Comparison of ENCODE assay signal across 14 mouse cellular contexts in the genomic region with DNA sequence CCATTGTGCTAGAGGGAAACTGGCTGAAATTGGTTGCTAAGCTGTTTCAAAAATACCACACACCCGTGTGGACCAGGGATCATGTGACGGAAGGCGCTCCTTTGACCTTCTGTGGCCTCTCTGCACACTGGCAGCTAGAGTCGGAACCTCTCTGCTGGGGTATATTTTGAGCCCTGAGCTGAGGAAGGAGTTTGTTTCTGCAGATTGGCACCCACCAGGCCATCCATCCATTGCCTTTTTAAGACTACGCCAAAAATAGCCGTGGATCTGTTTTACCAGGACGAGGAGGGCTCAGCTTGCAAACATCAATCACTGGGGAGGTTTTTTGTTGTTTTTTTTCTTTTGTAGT. TPM values are rescaled to one million over a fixed set of nuclear protein-coding genes. Genes with fewer than 3 reads are reported as not detected.
DNase-seq lines count a peak whose midpoint lies in the region; ATAC-seq and TF ChIP-seq lines count a peak whose summit lies in the region.
"Had no signal": no experiment of that assay in that cellular context is flagged by ENCODE, and none has a peak within 500 bp of the region (broad histone marks: within the 10 kb centered on the region; RNA-seq: fewer than 3 reads in every experiment).

No protein-coding gene starts in this region.

- H3K9me3 ChIP-seq in heart, embryonic 15.5 days (replicated peaks) = no peaks in the 10 kb centered on the region
- H3K9me3 ChIP-seq: intestine, embryonic 15.5 days; liver, embryonic 13.5 days; stomach, embryonic 15.5 days had no signal

- H3K27me3 ChIP-seq in heart, embryonic 15.5 days = no peaks in the 10 kb centered on the region
- H3K27me3 ChIP-seq in myocyte (ENCODE audit: control insufficient read depth, insufficient read depth, insufficient read length) = no peaks in the 10 kb centered on the region
- H3K27me3 ChIP-seq: intestine, embryonic 15.5 days; liver, embryonic 13.5 days; stomach, embryonic 15.5 days had no signal

- peak overlapping the region; percentile 84 for H3K27ac ChIP-seq in heart, embryonic 15.5 days
- H3K27ac ChIP-seq: intestine, embryonic 15.5 days; liver, embryonic 13.5 days; stomach, embryonic 15.5 days had no signal

- H3K4me3 ChIP-seq in heart, embryonic 15.5 days = no peak overlapping the region
- H3K4me3 ChIP-seq in myocyte = no peak overlapping the region
- H3K4me3 ChIP-seq: intestine, embryonic 15.5 days; liver, embryonic 13.5 days; stomach, embryonic 15.5 days had no signal

- TF ChIP-seq POLR2A in myocyte (IDR thresholded peaks at IDR 0.05; ENCODE audit: insufficient read length, low read depth) = no peak

- H3K4me2 ChIP-seq in heart, embryonic 15.5 days = peak overlapping the region; percentile 28
- no peak overlapping the region for H3K4me2 ChIP-seq in myocyte (ENCODE audit: low read depth)
- H3K4me2 ChIP-seq: intestine, embryonic 15.5 days; liver, embryonic 13.5 days; stomach, embryonic 15.5 days had no signal

- no peak overlapping the region for H3ac ChIP-seq in myocyte (ENCODE audit: control insufficient read depth, insufficient read length)

- ATAC-seq in heart, embryonic 15.5 days (replicated peaks; ENCODE audit: insufficient number of reproducible peaks, insufficient read depth, low FRiP score, low read depth) = peak; percentile 62
- ATAC-seq: forebrain, embryonic 14.5 days; intestine, embryonic 15.5 days had no signal

- H3K4me1 ChIP-seq in heart, embryonic 15.5 days (replicated peaks) = peaks cover 84% of the 10 kb centered on the region

- H3K36me3 ChIP-seq in heart, embryonic 15.5 days = peaks cover 18% of the 10 kb centered on the region
- H3K36me3 ChIP-seq in myocyte (ENCODE audit: control insufficient read depth, insufficient read depth) = peaks cover 9% of the 10 kb centered on the region

- peak overlapping the region; percentile 10; the same call in 1 of the 2 replicates for H3K9ac ChIP-seq in heart, embryonic 15.5 days
- H3K9ac ChIP-seq: intestine, embryonic 15.5 days; liver, embryonic 13.5 days; stomach, embryonic 15.5 days had no signal

- peaks cover 66% of the 10 kb centered on the region for H3K79me2 ChIP-seq in myocyte (ENCODE audit: control insufficient read depth, insufficient read depth)

- 33% methylated on average over 7 of the region's 7 CpGs for WGBS in heart, embryonic 15.5 days

- DNase-seq in layer of hippocampus, adult 9-11 months = peak; percentile 60
- no peak for DNase-seq in layer of hippocampus, postnatal 36 days
- DNase-seq in gastrocnemius, postnatal 25 days = peak; percentile 80
- DNase-seq in urinary bladder, postnatal 14 days (ENCODE audit: low spot score) = no peak
- no peak for DNase-seq in thymus, postnatal 14 days
- DNase-seq: adrenal gland, adult 8-10 months; liver, embryonic 13.5 days; lung, postnatal 36 days; right cerebral cortex, postnatal 14 days had no signal

TF ChIP-seq in myocyte, 11 proteins besides CTCF, POLR2A, EP300 and RAD21:
- TF ChIP-seq POLR2AphosphoS2 (IDR thresholded peaks at IDR 0.05; ENCODE audit: insufficient read length, low read depth) (no peak), MYOD1 (IDR thresholded peaks at IDR 0.05; ENCODE audit: control insufficient read depth in 1 of 3, insufficient read length in 2 of 3, low read depth in 2 of 3) (no peak), USF1 (IDR thresholded peaks at IDR 0.05; ENCODE audit: low read depth) (peak; percentile 40), TCF12 (IDR thresholded peaks at IDR 0.05; ENCODE audit: insufficient read depth, poor library complexity, severe bottlenecking) (no peak)
TF ChIP-seq in myocyte: peak in this region for 1.

RNA-seq across cellular contexts. Expression of a gene that starts 49.9 kb away (rescaled TPM):
- 100 to 1,000 TPM; 417 to 423 TPM for total RNA-seq in layer of hippocampus, postnatal 36 days (2021)
- 100 to 1,000 TPM; 472 to 500 TPM for total RNA-seq in gastrocnemius, postnatal 25 days (2021)
- polyA plus RNA-seq in heart, embryonic 15.5 days (2015; fragmentation: Nextera tagmentation; extraction: Ambion mirVana) = 363 and 375 TPM in 2 replicates
- polyA plus RNA-seq in myocyte (2012; fragmentation: generic; extraction: Trizol) = 247 TPM

Comparison
In these comparisons a context has a peak if more than half of its experiments do, and no peak if none do; other contexts are left out.
1. DNase-seq: peak in layer of hippocampus, adult 9-11 months (single experiment) and gastrocnemius, postnatal 25 days (single experiment); none in layer of hippocampus, postnatal 36 days (0 of 2), urinary bladder, postnatal 14 days (single experiment) and thymus, postnatal 14 days (single experiment).